Mouse (Mus musculus): Measurements from ENCODE around the gene Plekhh1. TPM values are rescaled to one million over a fixed set of nuclear protein-coding genes. Genes with fewer than 3 reads are reported as not detected.

Plekhh1 gene
- total RNA-seq, 4 experiments from 2014 or later: 0.87 to 2.8 (median 1.4) TPM

- DNase-seq (ENCODE audit: low spot score): no peak
Measured at GRCm38 (mm10) chr12:79069916-79070315, 41.0 kb downstream of the Plekhh1 start.

- no peak for DNase-seq (ENCODE audit: low spot score)
Measured at GRCm38 (mm10) chr12:79070736-79071333, 41.9 kb downstream of the Plekhh1 start.

GRCm38 (mm10) chr12:79072576-79072975 is 43.6 kb downstream of the Plekhh1 start:
- DNase-seq (ENCODE audit: low spot score): no peak

- no peak for DNase-seq (ENCODE audit: low spot score)
Measured at GRCm38 (mm10) chr12:79073362-79073761, 44.4 kb downstream of the Plekhh1 start.

GRCm38 (mm10) chr12:79089182-79089812 is 60.3 kb downstream of the Plekhh1 start, which contains the start of gene Pigh:
Pigh (minus strand) TSS chr12:79089651.
- DNase-seq (ENCODE audit: low spot score): peak; percentile 81

- DNase-seq (ENCODE audit: low spot score): peak; percentile 55
Measured at GRCm38 (mm10) chr12:79092569-79092968, 63.6 kb downstream of the Plekhh1 start.

GRCm38 (mm10) chr12:79097106-79097752 is 68.3 kb downstream of the Plekhh1 start:
- peak; percentile 9 for DNase-seq (ENCODE audit: low spot score)

- DNase-seq (ENCODE audit: low spot score): no peak
Measured at GRCm38 (mm10) chr12:79103773-79104172, 74.8 kb downstream of the Plekhh1 start.

- DNase-seq (ENCODE audit: low spot score): no peak
Measured at GRCm38 (mm10) chr12:79104544-79104943, 75.6 kb downstream of the Plekhh1 start.

- no peak for DNase-seq (ENCODE audit: low spot score)
Measured at GRCm38 (mm10) chr12:79105312-79105711, 76.3 kb downstream of the Plekhh1 start.

GRCm38 (mm10) chr12:79118991-79119390 is 90.0 kb downstream of the Plekhh1 start:
- DNase-seq (ENCODE audit: low spot score): no peak

GRCm38 (mm10) chr12:79122820-79123219 is 93.9 kb downstream of the Plekhh1 start:
- DNase-seq (ENCODE audit: low spot score): no peak

GRCm38 (mm10) chr12:79130299-79131177 is 101.6 kb downstream of the Plekhh1 start, which contains the start of gene Arg2:
Arg2 (plus strand) TSS chr12:79130777.
- no peak for DNase-seq (ENCODE audit: low spot score)

Other genes with a start within 250 kb of the Plekhh1 start
- 10 to 100 TPM; 73.6 to 82.4 (median 74.8) TPM for gene Atp6v1d, start 167.5 kb upstream of the Plekhh1 start, total RNA-seq (2022)
- gene Eif2s1, start 167.3 kb upstream of the Plekhh1 start, total RNA-seq (2022): 10 to 100 TPM; 35.0 to 50.0 (median 45.0) TPM
- under 1 TPM in 3 of 4 experiments, not detected in 1; 0.22 to 0.49 (median 0.38) TPM for gene Plek2, start 122.2 kb upstream of the Plekhh1 start, total RNA-seq (2022)
- 1 to 10 TPM; 2.3 to 4.4 (median 2.9) TPM for gene Tmem229b, start 21.5 kb upstream of the Plekhh1 start, total RNA-seq (2022)
- 1 to 10 TPM; 2.6 to 4.7 (median 3.5) TPM for gene Pigh, start 60.5 kb downstream of the Plekhh1 start, total RNA-seq (2022)
- under 1 TPM in 1 of 4 experiments, not detected in 3; 0.17 TPM for gene Arg2, start 101.6 kb downstream of the Plekhh1 start, total RNA-seq (2022)
- 100 to 1,000 TPM; 106 to 116 (median 110) TPM for gene Vti1b, start 143.5 kb downstream of the Plekhh1 start, total RNA-seq (2022)
- 1 to 10 TPM; 1.6 to 2.6 (median 2.2) TPM for gene Rdh11, start 163.1 kb downstream of the Plekhh1 start, total RNA-seq (2022)
- gene Rdh12, start 179.8 kb downstream of the Plekhh1 start, total RNA-seq (2022): under 1 TPM in 1 of 4 experiments, not detected in 3; 0.37 TPM